Mouse (Mus musculus) forebrain, embryonic 12.5 days (tissue): ENCODE results near the gene Cdc27. TPM values are rescaled to one million over a fixed set of nuclear protein-coding genes. Genes with fewer than 3 reads are reported as not detected.
A peak's percentile ranks its signal among the peaks of the same experiment; 100 is the strongest.

Experiments
- ATAC-seq: fragments of 200-750 bp; cut with Nextera tagmentation; 2 replicates; pipeline ENCODE4 v1.8.0; 2017; ENCODE audit warnings: moderate TSS enrichment; ENCODE audit not compliant: low FRiP score
- H3K27ac ChIP-seq: fragments of 300-500 bp; sonication (generic); 2 replicates; pipeline ENCODE4 v1.5.1; 2016; ENCODE audit warnings: mild to moderate bottlenecking
- H3K27me3 ChIP-seq: fragments of 300-500 bp; sonication (generic); 2 replicates; pipeline ENCODE4 v1.6.1; 2016; ENCODE audit warnings: mild to moderate bottlenecking
- H3K36me3 ChIP-seq: fragments of 300-500 bp; sonication (generic); replicated peaks from 2 replicates; pipeline ENCODE4 v1.6.1; 2016; ENCODE audit warnings: mild to moderate bottlenecking
- H3K4me1 ChIP-seq: fragments of 300-500 bp; sonication (generic); 2 replicates; pipeline ENCODE4 v1.6.1; 2016
- H3K4me2 ChIP-seq: fragments of 300-500 bp; sonication (generic); 2 replicates; pipeline ENCODE4 v1.6.1; 2016; ENCODE audit warnings: mild to moderate bottlenecking, moderate library complexity
- H3K4me3 ChIP-seq: fragments of 300-500 bp; sonication (generic); replicated peaks from 2 replicates; pipeline ENCODE4 v1.5.1; 2016; ENCODE audit warnings: mild to moderate bottlenecking
- H3K9ac ChIP-seq: fragments of 300-500 bp; sonication (generic); 2 replicates; pipeline ENCODE4 v1.6.1; 2016; ENCODE audit warnings: mild to moderate bottlenecking
- H3K9me3 ChIP-seq: fragments of 300-500 bp; sonication (generic); 2 replicates; pipeline ENCODE4 v1.6.1; 2016
- WGBS: fragments of 180-500 bp; shearing (Covaris S2); methylation state at CpG from one replicate; pipeline ENCODE4 v1.1.7; 2016; 5-methylcytosine and 5-hydroxymethylcytosine counted together
- polyA plus RNA-seq: library from polyadenylated mRNA; unstranded; fragments of >200 nt; fragmentation: Nextera tagmentation; extraction: Ambion mirVana; gene quantifications from 2 replicates; pipeline ENCODE4 v1.2.1, GENCODE M21; 2016

The Cdc27 gene
- polyA plus RNA-seq, 1 experiment from 2014 or later = 52.6 TPM

DNA sequence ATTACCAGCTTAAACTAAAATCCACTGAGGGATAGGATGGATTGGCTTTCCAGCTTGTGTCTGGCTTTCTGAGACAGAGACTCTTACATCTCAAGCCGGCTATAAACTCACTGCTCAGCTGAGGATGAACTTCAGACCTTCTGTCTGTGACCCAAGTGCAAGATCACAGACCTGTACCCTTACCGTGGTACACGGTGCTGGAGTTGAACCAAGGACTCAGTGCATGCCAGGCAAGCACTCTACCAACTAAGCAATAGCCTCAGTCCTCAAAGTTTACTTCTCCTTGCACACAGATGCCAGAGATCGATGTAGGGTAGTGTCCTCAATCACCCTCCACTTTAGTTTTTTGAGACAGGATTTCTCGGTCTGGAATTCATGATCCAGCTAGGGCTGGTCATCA lies 10.6 kb downstream of the Cdc27 start:
- no peak overlapping the region for H3K4me2 ChIP-seq
- WGBS = 98% methylated on average over 5 of the region's 5 CpGs
- H3K4me1 ChIP-seq = no peaks in the 10 kb centered on the region
- ATAC-seq = no peak
- no peaks in the 10 kb centered on the region for H3K27me3 ChIP-seq
- no peak overlapping the region for H3K9ac ChIP-seq
- no peak overlapping the region for H3K4me3 ChIP-seq
- no peak overlapping the region for H3K27ac ChIP-seq
- H3K36me3 ChIP-seq = peaks cover 12% of the 10 kb centered on the region
- no peaks in the 10 kb centered on the region for H3K9me3 ChIP-seq

DNA sequence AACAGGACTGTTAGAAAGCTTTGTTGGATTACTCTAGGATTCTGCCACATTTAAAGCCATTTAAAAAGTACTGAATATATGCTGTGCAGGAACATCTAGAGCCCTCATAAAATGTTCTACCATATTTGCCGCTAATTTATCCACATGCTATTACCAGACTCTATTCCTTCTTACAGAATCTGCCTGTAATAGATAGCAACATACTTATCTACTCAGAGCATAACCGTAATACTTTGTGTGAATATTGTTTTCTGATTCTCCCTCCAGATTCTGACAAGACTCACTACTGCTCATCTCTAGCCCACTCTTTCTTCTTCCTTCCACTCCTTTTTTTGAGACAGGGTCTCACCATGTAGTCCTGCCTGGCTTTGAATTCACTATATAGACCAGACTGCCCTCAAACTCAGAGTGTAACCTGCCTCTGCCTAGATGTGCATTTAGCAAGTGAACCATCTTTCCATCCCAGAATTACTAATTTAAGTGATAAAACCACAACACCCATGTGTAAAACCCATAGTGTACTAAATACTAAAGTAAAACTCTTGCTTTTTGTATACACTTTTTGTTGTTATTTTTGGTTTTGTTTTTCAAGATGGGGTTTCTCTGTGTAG lies 12.4 kb downstream of the Cdc27 start:
- Histone ChIP-seq H3K4me3 (no peak overlapping the region), H3K4me1 (no peaks in the 10 kb centered on the region), H3K9ac (no peak overlapping the region), H3K36me3 (peaks cover 28% of the 10 kb centered on the region), H3K9me3 (no peaks in the 10 kb centered on the region), H3K27ac (no peak overlapping the region), H3K27me3 (no peaks in the 10 kb centered on the region), H3K4me2 (no peak overlapping the region)
- no peak for ATAC-seq
- WGBS = 98% methylated on average over 2 of the region's 2 CpGs

DNA sequence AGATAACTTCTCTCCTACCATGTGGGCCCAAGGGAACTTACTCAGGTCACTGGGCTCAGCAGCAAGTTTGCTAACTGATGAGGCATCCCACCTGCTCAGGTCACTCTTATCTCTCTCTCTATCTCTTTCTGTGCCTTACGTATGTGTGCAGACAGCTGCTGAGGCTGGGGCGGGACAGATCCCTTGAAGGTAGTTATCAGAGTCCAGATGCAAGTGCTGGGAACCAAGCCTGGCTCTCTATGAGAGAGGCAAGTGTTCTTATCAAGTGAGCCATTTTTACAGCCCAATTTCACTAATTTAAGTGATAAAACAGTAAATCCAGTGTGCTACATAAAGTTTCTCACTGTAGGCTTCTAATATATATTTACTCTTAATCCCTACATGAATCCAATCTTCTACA lies 13.6 kb downstream of the Cdc27 start:
- Histone ChIP-seq H3K4me1 (no peaks in the 10 kb centered on the region), H3K4me2 (no peak overlapping the region), H3K27me3 (no peaks in the 10 kb centered on the region), H3K36me3 (peaks cover 40% of the 10 kb centered on the region), H3K27ac (no peak overlapping the region), H3K9ac (no peak overlapping the region), H3K9me3 (no peaks in the 10 kb centered on the region), H3K4me3 (no peak overlapping the region)
- WGBS = 88% methylated on average over 2 of the region's 2 CpGs
- no peak for ATAC-seq

DNA sequence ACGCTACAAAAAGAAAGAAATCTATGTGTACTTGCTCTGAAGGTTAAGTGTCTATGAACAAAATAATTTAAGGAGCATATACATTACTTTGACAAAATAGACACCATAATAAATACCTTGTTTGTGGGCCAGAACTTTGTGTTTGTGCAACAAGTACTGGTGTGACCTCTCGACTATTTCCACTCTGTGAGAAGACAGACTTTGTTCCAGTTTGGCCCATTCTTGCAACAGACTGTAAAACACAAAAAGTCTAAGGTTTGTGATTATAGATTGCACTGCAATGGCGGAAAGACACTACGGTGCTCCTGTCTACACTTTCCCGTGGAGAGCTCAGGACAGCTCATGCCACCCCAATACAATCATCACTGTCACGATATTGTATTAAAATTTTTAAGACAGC lies 24.5 kb downstream of the Cdc27 start:
- no peak overlapping the region for H3K27ac ChIP-seq
- H3K36me3 ChIP-seq = peaks cover 72% of the 10 kb centered on the region
- H3K4me3 ChIP-seq = no peak overlapping the region
- H3K4me2 ChIP-seq = no peak overlapping the region
- no peaks in the 10 kb centered on the region for H3K27me3 ChIP-seq
- ATAC-seq = no peak
- H3K9ac ChIP-seq = no peak overlapping the region
- 97% methylated on average over 6 of the region's 6 CpGs for WGBS
- H3K9me3 ChIP-seq = no peaks in the 10 kb centered on the region
- H3K4me1 ChIP-seq = no peaks in the 10 kb centered on the region

DNA sequence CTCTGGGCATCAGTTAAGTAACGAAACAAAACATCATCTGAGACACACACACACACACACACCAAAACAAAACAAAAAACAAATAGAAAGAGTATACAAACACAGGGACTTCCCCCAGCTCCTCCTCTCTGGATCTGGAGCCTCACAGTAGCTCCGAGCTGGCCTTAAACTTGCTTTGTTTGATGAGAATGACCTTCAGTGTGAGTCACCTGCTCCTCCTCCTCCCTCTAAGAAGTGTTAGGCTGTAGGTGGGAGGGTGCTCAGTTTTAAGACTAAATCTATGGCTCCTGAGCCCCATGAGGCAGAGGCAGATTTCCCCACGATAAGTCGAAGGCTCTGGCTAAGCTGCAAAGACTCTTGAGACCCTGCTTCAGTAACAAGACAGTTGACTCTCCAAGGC lies 38.0 kb downstream of the Cdc27 start:
- WGBS = 89% methylated on average over 4 of the region's 4 CpGs

DNA sequence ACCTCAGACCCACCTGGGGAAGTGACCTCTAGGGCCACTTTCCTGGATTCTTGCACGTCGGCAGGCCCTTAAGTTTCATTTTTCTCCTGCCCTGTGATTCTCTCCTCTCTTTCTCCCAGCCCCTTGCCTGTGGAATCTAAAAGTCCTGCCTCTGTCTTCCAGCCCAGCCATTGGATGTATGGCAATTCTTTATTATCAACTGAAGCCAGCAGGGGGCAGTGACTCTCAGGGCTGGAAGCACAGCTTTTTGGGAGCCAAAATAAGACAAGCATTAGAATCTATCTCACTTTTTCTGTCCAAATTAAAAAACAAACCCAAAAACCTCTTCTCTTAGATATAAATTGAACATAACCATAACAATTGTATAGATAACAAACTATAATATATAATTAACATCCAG lies 39.8 kb downstream of the Cdc27 start:
- Histone ChIP-seq H3K27ac (no peak overlapping the region), H3K4me2 (no peak overlapping the region), H3K9me3 (no peaks in the 10 kb centered on the region), H3K36me3 (peaks cover 80% of the 10 kb centered on the region), H3K4me3 (no peak overlapping the region), H3K4me1 (no peaks in the 10 kb centered on the region), H3K9ac (no peak overlapping the region), H3K27me3 (no peaks in the 10 kb centered on the region)
- WGBS = 88% methylated on average over 2 of the region's 2 CpGs
- no peak for ATAC-seq

More for the DNA sequence above, 38.0 kb downstream of the Cdc27 start:
- no peak overlapping the region for H3K9ac ChIP-seq
- H3K27ac ChIP-seq = no peak overlapping the region
- no peaks in the 10 kb centered on the region for H3K4me1 ChIP-seq
- no peak overlapping the region for H3K4me2 ChIP-seq
- ATAC-seq = no peak
- peaks cover 80% of the 10 kb centered on the region for H3K36me3 ChIP-seq
- no peaks in the 10 kb centered on the region for H3K9me3 ChIP-seq
- no peaks in the 10 kb centered on the region for H3K27me3 ChIP-seq
- H3K4me3 ChIP-seq = no peak overlapping the region

DNA sequence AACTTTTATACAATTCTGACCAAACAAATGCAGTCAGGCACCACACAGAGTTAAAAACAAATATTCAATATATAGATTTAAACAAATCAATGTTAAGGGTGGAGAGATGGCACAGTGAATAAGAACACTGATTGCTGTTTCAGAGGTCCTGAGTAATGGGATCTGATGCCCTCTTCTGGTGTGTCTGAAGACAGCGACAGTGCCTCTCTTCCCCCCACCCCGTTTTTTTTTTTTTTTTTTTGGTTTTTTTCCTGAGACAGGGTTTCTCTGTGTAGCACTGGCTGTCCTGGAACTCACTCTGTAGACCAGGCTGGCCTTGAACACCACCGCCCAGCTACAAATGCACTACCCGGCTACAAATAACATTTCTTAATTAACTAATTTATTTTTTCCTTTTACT lies 42.0 kb downstream of the Cdc27 start:
- Histone ChIP-seq H3K36me3 (peaks cover 74% of the 10 kb centered on the region), H3K9ac (no peak overlapping the region)
- ATAC-seq = no peak

DNA sequence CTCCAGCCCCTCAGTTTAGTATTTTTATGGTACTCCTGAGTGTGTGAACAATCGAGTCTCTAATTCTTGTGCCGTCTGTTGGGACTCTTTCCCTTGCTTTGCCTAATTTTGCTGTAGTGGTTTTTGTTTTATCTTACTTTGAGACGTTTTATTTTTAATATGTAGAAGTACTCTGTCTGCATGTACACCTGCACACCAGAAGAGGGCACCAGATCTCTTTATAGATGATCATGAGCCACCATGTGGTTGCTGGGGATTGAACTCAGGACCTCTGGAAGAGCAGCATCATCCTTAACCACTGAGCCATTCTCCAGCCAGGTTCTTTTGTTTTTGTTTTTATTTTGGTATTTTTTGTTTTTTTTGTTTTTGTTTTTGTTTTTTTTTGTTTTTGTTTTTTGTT lies 62.1 kb downstream of the Cdc27 start:
- H3K27me3 ChIP-seq = no peaks in the 10 kb centered on the region
- H3K4me2 ChIP-seq = no peak overlapping the region
- no peaks in the 10 kb centered on the region for H3K36me3 ChIP-seq
- H3K27ac ChIP-seq = no peak overlapping the region
- no peak overlapping the region for H3K4me3 ChIP-seq
- H3K9me3 ChIP-seq = peaks cover 4% of the 10 kb centered on the region; the same call in 1 of the 2 replicates
- H3K4me1 ChIP-seq = no peaks in the 10 kb centered on the region
- ATAC-seq = no peak
- H3K9ac ChIP-seq = no peak overlapping the region
- WGBS = 79% methylated on average over 3 of the region's 3 CpGs

More for the DNA sequence above, 42.0 kb downstream of the Cdc27 start:
- no peak overlapping the region for H3K4me2 ChIP-seq
- H3K9me3 ChIP-seq = no peaks in the 10 kb centered on the region
- WGBS = 88% methylated on average over 4 of the region's 4 CpGs
- no peak overlapping the region for H3K4me3 ChIP-seq
- H3K27ac ChIP-seq = no peak overlapping the region
- no peaks in the 10 kb centered on the region for H3K4me1 ChIP-seq
- H3K27me3 ChIP-seq = no peaks in the 10 kb centered on the region

DNA sequence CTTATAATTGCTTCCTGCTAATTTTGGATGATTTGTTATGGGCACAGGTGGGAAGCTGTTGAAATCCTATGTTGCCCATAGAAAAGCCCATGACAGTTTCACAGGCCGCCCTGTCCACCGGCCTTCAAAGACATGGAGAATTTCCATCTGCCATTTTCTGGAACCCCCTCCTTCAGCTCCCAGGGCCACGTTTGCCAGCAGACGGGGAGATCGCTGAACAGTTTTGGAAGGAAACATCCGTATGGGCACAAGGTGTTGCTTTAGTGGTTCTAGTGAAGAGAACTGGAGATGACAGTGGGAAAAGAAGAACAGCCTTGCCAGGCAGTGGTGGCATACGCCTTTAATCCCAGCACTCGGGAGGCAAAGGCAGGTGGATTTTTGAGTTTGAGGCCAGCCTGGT lies 68.4 kb downstream of the Cdc27 start:
- Histone ChIP-seq H3K27ac (no peak overlapping the region), H3K36me3 (no peaks in the 10 kb centered on the region), H3K9me3 (peaks cover 4% of the 10 kb centered on the region; the same call in 1 of the 2 replicates), H3K9ac (no peak overlapping the region), H3K4me2 (no peak overlapping the region), H3K27me3 (no peaks in the 10 kb centered on the region), H3K4me3 (no peak overlapping the region), H3K4me1 (no peaks in the 10 kb centered on the region)
- no peak for ATAC-seq
- 91% methylated on average over 8 of the region's 8 CpGs for WGBS

DNA sequence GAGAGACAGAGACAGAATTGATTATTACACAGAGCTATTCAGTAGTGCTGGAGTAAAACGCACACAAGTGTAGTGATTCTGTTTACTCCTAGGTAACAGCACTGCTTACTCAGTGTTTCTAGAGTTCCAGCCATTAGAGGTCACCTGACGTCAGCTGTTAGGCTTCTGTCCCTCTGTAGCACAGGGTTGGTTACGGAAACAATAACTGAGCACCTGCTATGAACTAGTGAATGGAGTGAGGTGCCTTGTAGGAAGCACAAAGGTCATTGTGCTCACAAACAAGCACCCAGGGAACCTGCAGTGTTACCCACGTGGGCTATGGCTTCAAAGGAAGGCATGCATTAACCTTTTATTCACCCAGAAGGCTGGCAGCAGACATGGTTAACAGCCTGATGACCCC lies 70.9 kb downstream of the Cdc27 start:
- H3K9me3 ChIP-seq = no peaks in the 10 kb centered on the region
- H3K27ac ChIP-seq = no peak overlapping the region
- no peak overlapping the region for H3K4me2 ChIP-seq
- H3K4me1 ChIP-seq = no peaks in the 10 kb centered on the region
- no peaks in the 10 kb centered on the region for H3K27me3 ChIP-seq
- H3K36me3 ChIP-seq = no peaks in the 10 kb centered on the region
- H3K4me3 ChIP-seq = no peak overlapping the region
- no peak for ATAC-seq
- 68% methylated on average over 4 of the region's 4 CpGs for WGBS
- no peak overlapping the region for H3K9ac ChIP-seq

DNA sequence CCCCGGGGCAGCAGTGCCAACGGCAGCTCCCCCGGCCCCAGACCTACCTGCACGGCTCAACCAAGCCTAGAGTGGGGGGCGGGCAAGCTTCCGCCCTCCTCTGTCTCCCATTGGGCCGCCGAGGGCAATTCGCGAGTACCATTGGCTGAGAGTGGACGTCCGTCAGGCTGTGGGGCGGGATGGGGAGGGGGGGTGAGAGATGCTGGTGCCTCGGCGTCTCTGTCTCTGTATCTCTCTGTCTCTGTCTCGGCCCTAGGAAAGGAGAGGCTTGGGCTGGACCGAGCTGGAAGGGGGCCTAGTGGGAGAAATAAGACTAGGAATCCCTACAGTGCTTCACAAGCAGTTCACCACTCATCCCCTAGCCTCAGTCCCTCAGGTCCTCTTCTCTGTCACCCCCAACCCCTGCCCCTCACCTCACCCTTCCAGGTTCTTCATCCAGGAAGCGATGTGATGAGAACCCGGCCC lies 81.0 kb downstream of the Cdc27 start:
- Histone ChIP-seq H3K4me3 (peak overlapping the region; percentile 97), H3K9me3 (no peaks in the 10 kb centered on the region), H3K4me1 (peaks cover 19% of the 10 kb centered on the region), H3K27ac (peak overlapping the region; percentile 69), H3K27me3 (no peaks in the 10 kb centered on the region), H3K4me2 (peak overlapping the region; percentile 80), H3K36me3 (peaks cover 9% of the 10 kb centered on the region; the same call in 1 of the 2 replicates), H3K9ac (peak overlapping the region; percentile 94)
- 2% methylated on average over 19 of the region's 19 CpGs for WGBS
- peak; percentile 100 for ATAC-seq

DNA sequence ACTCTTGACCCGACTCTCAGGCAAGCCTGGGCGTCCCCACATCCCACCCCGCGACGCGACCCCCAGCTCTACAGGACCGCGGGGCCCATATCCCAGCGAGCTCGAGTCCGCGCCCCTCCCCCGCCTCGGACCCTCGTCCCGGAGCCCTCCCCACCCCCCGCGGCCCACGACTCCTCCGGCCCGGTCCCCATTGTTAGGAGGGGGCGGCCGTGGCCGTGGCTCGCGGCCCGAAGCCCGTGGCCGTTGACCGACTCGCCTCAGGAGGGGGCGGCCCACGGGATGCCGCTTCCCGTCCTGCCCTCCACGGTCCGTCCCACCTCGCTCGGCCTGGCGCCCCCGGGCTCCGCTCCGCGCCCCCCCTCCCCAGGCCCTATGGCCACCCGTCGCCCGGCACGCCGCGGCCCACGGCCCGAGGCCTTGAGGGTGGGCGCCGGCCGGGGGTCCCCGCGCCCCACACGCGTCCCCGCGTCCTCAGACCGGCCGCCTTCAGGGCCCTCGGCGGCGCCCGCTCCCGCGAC lies 81.6 kb downstream of the Cdc27 start, which contains the start of gene Kansl1:
Gene Kansl1, minus strand, starts transcription at position 111 of the 518 bp plus-strand sequence.
- Histone ChIP-seq H3K27me3 (no peaks in the 10 kb centered on the region), H3K4me3 (peak within 1 kb of the TSS; percentile 97), H3K4me1 (peaks cover 19% of the 10 kb centered on the region), H3K4me2 (peak within 1 kb of the TSS; percentile 80), H3K36me3 (peaks cover 9% of the 10 kb centered on the region; the same call in 1 of the 2 replicates), H3K9ac (peak within 1 kb of the TSS; percentile 94), H3K27ac (peak within 1 kb of the TSS; percentile 69), H3K9me3 (no peaks in the 10 kb centered on the region)
- ATAC-seq = peak; percentile 80
- under 1% methylated on average over 57 of the region's 69 CpGs for WGBS

DNA sequence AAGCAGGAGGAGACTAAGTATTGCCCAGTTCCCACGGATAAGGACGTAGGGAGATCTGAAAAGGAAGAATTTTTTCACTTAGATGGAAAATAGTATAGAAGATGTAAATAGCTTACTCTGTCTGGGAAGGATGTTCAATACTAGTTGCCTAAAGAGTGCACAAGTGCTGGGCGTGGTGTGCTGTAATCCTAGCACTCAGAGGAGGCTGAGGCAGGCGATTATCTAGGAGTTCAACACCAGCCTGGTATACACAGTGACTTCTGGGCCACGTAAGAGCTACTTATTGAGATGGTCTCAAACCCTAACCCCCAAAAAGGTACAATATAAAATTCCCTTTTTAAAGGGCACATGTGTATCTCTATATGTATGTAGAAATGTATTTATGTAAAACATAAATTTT lies 82.7 kb downstream of the Cdc27 start:
- Histone ChIP-seq H3K9me3 (no peaks in the 10 kb centered on the region), H3K27ac (no peak overlapping the region), H3K4me2 (peak overlapping the region; percentile 19; the same call in 1 of the 2 replicates), H3K36me3 (peaks cover 17% of the 10 kb centered on the region; the same call in 1 of the 2 replicates), H3K4me3 (no peak overlapping the region), H3K4me1 (peaks cover 19% of the 10 kb centered on the region), H3K9ac (no peak overlapping the region), H3K27me3 (no peaks in the 10 kb centered on the region)
- 83% methylated on average over 5 of the region's 5 CpGs for WGBS
- ATAC-seq = no peak
